9 mouse cellular contexts compared by ENCODE assay signal in the genomic region with DNA sequence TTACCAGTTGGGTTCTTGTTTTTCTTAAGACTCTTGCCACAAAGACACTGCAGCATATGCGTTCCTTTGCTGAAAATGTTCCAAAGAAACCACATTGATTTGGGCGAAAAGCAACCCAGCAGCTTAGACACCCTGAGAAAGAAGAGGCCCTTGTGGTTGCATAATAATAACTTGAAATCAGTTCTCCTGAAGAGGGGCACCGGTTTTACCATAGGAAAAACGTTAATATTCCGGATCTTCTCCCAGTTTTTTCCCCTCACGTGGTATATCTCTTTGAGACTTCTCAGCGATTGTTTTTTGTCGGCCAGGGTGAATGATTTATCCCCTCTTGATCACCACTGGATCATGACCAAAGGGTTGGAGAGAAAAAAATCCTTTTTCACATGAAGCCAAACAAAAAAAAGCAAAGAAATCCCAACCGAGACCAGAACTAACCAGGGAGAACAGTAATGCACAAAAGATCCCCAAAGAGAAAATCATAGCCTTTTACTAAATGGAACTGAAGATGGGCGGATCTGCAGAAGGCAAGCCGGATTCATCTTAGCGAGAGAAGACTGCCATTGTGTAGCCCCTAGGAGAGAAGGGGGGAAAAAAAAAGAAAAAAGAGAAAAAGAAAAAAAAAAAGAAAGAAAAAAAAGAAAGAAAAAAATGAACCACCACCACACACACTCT. TPM values are rescaled to one million over a fixed set of nuclear protein-coding genes. Genes with fewer than 3 reads are reported as not detected.
DNase-seq lines count a peak whose midpoint lies in the region; ATAC-seq lines count a peak whose summit lies in the region.
"Had no signal": no experiment of that assay in that cellular context is flagged by ENCODE, and none has a peak within 500 bp of the region (broad histone marks: within the 10 kb centered on the region; RNA-seq: fewer than 3 reads in every experiment).

Gene Fgf14 (minus strand): TSS at position 622 of the 672 bp plus-strand sequence.

- ATAC-seq in heart, embryonic 15.5 days (replicated peaks; ENCODE audit: insufficient number of reproducible peaks, insufficient read depth, low FRiP score, low read depth): no peak
- ATAC-seq in hindbrain, embryonic 16.5 days: no peak
- no peak for ATAC-seq in midbrain, embryonic 13.5 days

- H3K9me3 ChIP-seq in heart, embryonic 15.5 days (replicated peaks): no peaks in the 10 kb centered on the region
- no peaks in the 10 kb centered on the region for H3K9me3 ChIP-seq in hindbrain, embryonic 16.5 days (ENCODE audit: control insufficient read depth, low read length)
- no peaks in the 10 kb centered on the region for H3K9me3 ChIP-seq in midbrain, embryonic 13.5 days

- H3K4me1 ChIP-seq in heart, embryonic 15.5 days (replicated peaks): peaks cover 12% of the 10 kb centered on the region
- H3K4me1 ChIP-seq in hindbrain, embryonic 16.5 days (ENCODE audit: control insufficient read depth, insufficient read depth, low read depth, low read length): peaks cover 2% of the 10 kb centered on the region; the same call in 1 of the 2 replicates
- peaks cover 21% of the 10 kb centered on the region for H3K4me1 ChIP-seq in midbrain, embryonic 13.5 days (replicated peaks)

- no peak for DNase-seq in heart, adult 11 months
- peak; percentile 40 for DNase-seq in embryo, embryonic 9.5 days (ENCODE audit: extremely low spot score)
- DNase-seq in right cerebral cortex, adult 18-20 months: no peak
- DNase-seq in cerebellum, adult 11 months: no peak
- DNase-seq in kidney, adult 18-20 months: no peak

- WGBS in heart, embryonic 15.5 days: 23% methylated on average over 12 of the region's 12 CpGs
- WGBS in hindbrain, embryonic 16.5 days: 2% methylated on average over 12 of the region's 12 CpGs
- 2% methylated on average over 12 of the region's 12 CpGs for WGBS in midbrain, embryonic 13.5 days

- no peaks in the 10 kb centered on the region for H3K36me3 ChIP-seq in heart, embryonic 15.5 days
- H3K36me3 ChIP-seq in hindbrain, embryonic 16.5 days (ENCODE audit: control insufficient read depth, insufficient read depth, low read length): no peaks in the 10 kb centered on the region
- no peaks in the 10 kb centered on the region for H3K36me3 ChIP-seq in midbrain, embryonic 13.5 days
- H3K36me3 ChIP-seq: G1E had no signal

- H3K9ac ChIP-seq in heart, embryonic 15.5 days: peak within 1 kb of the TSS; percentile 46
- H3K9ac ChIP-seq in hindbrain, embryonic 16.5 days (ENCODE audit: low read depth, low read length): peak within 1 kb of the TSS; percentile 74
- peak within 1 kb of the TSS; percentile 72 for H3K9ac ChIP-seq in midbrain, embryonic 13.5 days (replicated peaks)

- H3K4me2 ChIP-seq in heart, embryonic 15.5 days: peak within 1 kb of the TSS; percentile 81
- peak within 1 kb of the TSS; percentile 79 for H3K4me2 ChIP-seq in hindbrain, embryonic 16.5 days (ENCODE audit: low read length)
- peak within 1 kb of the TSS; percentile 71 for H3K4me2 ChIP-seq in midbrain, embryonic 13.5 days (replicated peaks)

- H3K27me3 ChIP-seq in heart, embryonic 15.5 days: peaks cover 4% of the 10 kb centered on the region
- H3K27me3 ChIP-seq in hindbrain, embryonic 16.5 days (replicated peaks; ENCODE audit: control insufficient read depth, insufficient read depth, low read length): no peaks in the 10 kb centered on the region
- peaks cover 11% of the 10 kb centered on the region; the same call in 1 of the 2 replicates for H3K27me3 ChIP-seq in midbrain, embryonic 13.5 days

- H3K4me3 ChIP-seq in heart, embryonic 15.5 days: peak within 1 kb of the TSS; percentile 47
- peak within 1 kb of the TSS; percentile 65 for H3K4me3 ChIP-seq in hindbrain, embryonic 16.5 days (ENCODE audit: low read length)
- H3K4me3 ChIP-seq in midbrain, embryonic 13.5 days (replicated peaks): peak within 1 kb of the TSS; percentile 55

- no peak within 1 kb of the TSS for H3K27ac ChIP-seq in heart, embryonic 15.5 days
- H3K27ac ChIP-seq in hindbrain, embryonic 16.5 days (ENCODE audit: low read depth, low read length): peak within 1 kb of the TSS; percentile 72
- H3K27ac ChIP-seq in midbrain, embryonic 13.5 days: peak within 1 kb of the TSS; percentile 65

RNA-seq across cellular contexts. Expression of gene Fgf14, which starts in this region (rescaled TPM):
- 1.9 and 6.1 TPM in 2 replicates for polyA plus RNA-seq in heart, embryonic 15.5 days (2015; fragmentation: Nextera tagmentation; extraction: Ambion mirVana)
- polyA plus RNA-seq in hindbrain, embryonic 16.5 days (2015; fragmentation: Nextera tagmentation; extraction: Ambion mirVana): 36.2 and 38.6 TPM in 2 replicates
- polyA plus RNA-seq in midbrain, embryonic 13.5 days (2015; fragmentation: Nextera tagmentation; extraction: Ambion mirVana): 19.2 and 20.5 TPM in 2 replicates
- polyA plus RNA-seq: G1E had no signal
